Mouse (Mus musculus) R1 (cell line): ENCODE results near the gene Nhp2.
A peak's percentile ranks its signal among the peaks of the same experiment; 100 is the strongest.
"Not testable (repeated sequence)": the region's sequence is repeated elsewhere in the genome, so short reads cannot be mapped to it uniquely, and the experiment has no call there.

Experiments used
- DNase-seq: peaks from one replicate; pipeline ENCODE4 v3.0.0-alpha.2; 2018; ENCODE audit warnings: low read depth, low spot score

Nhp2 gene

GRCm38 (mm10) chr11:51658291-51658690 lies 38.8 kb downstream of the Nhp2 start:
- no peak for DNase-seq

GRCm38 (mm10) chr11:51658705-51659104 lies 39.2 kb downstream of the Nhp2 start:
- DNase-seq: peak; percentile 57

GRCm38 (mm10) chr11:51661867-51662365 lies 42.4 kb downstream of the Nhp2 start:
- no peak for DNase-seq

GRCm38 (mm10) chr11:51662632-51663031 lies 43.1 kb downstream of the Nhp2 start:
- DNase-seq: no peak

GRCm38 (mm10) chr11:51664747-51665146 lies 45.2 kb downstream of the Nhp2 start:
- not testable (repeated sequence) for DNase-seq

- no peak for DNase-seq
Observed at GRCm38 (mm10) chr11:51670846-51671245, 51.3 kb downstream of the Nhp2 start.

GRCm38 (mm10) chr11:51671376-51671775 lies 51.8 kb downstream of the Nhp2 start:
- DNase-seq: no peak

GRCm38 (mm10) chr11:51673291-51673690 lies 53.8 kb downstream of the Nhp2 start:
- DNase-seq: no peak
